Mouse (Mus musculus) liver, adult 2 months (tissue): ENCODE data around the gene Acaca. TPM values are rescaled to one million over a fixed set of nuclear protein-coding genes. Genes with fewer than 3 reads are reported as not detected.

Source experiments
- DNase-seq: peaks from one replicate; pipeline ENCODE4 v3.0.0-alpha.2; 2011; ENCODE audit warnings: low read depth, low spot score; ENCODE audit errors: extremely low read depth
- H3K27ac ChIP-seq: fragments of 200-500 bp; replicated peaks from 2 replicates; pipeline ENCODE4 v1.5.1; 2012; ENCODE audit warnings: low read depth, mild to moderate bottlenecking, control low read depth, inconsistent platforms, low read length; ENCODE audit not compliant: insufficient read depth
- H3K27me3 ChIP-seq: fragments of 200-500 bp; 2 replicates; pipeline ENCODE4 v1.6.1; 2012; ENCODE audit warnings: mild to moderate bottlenecking, moderate library complexity, low read length, inconsistent platforms; ENCODE audit not compliant: control insufficient read depth, insufficient read depth
- H3K36me3 ChIP-seq: fragments of 200-500 bp; 2 replicates; pipeline ENCODE4 v1.6.1; 2012; ENCODE audit warnings: low read length, inconsistent platforms; ENCODE audit not compliant: control insufficient read depth, insufficient read depth
- H3K4me1 ChIP-seq: fragments of 200-500 bp; 2 replicates; pipeline ENCODE4 v1.6.1; 2011; ENCODE audit warnings: low read length; ENCODE audit not compliant: control insufficient read depth, insufficient read depth
- H3K4me3 ChIP-seq: fragments of 200-500 bp; 2 replicates; pipeline ENCODE4 v1.5.1; 2011; ENCODE audit warnings: low read depth, mild to moderate bottlenecking, control low read depth, low read length, moderate library complexity; ENCODE audit not compliant: insufficient read depth
- H3K79me2 ChIP-seq: fragments of 200-500 bp; 2 replicates; pipeline ENCODE4 v1.6.1; 2012; ENCODE audit warnings: inconsistent platforms, mild to moderate bottlenecking, low read length, moderate library complexity; ENCODE audit not compliant: control insufficient read depth, insufficient read depth
- H3K9ac ChIP-seq: fragments of 200-500 bp; 2 replicates; pipeline ENCODE4 v1.6.1; 2012; ENCODE audit warnings: low read depth, mild to moderate bottlenecking, control low read depth, inconsistent platforms, low read length
- CTCF ChIP-seq: fragments of 200-500 bp; IDR thresholded peaks from 2 replicates; pipeline ENCODE4 v1.5.1; 2011; ENCODE audit warnings: low read depth, low read length, control low read depth
- POLR2A ChIP-seq: fragments of 200-500 bp; IDR thresholded peaks from 2 replicates; pipeline ENCODE4 v1.6.1; 2011; ENCODE audit warnings: low read length, control low read depth; ENCODE audit not compliant: insufficient read depth; ENCODE audit errors: extremely low read depth
- WGBS: fragments of 180-500 bp; shearing (Covaris S2); methylation state at CpG from one replicate; pipeline ENCODE4 v1.1.7; 2018; 5-methylcytosine and 5-hydroxymethylcytosine counted together
- polyA plus RNA-seq: library from polyadenylated mRNA; depleted of rRNA; stranded (reverse); fragments of >200 nt; gene quantifications from 2 replicates; pipeline ENCODE4 v1.2.3, GENCODE M21; 2012; rRNA removed
- total RNA-seq: library from RNA; depleted of rRNA; stranded (reverse); fragments of >200 nt; gene quantifications from 2 replicates; pipeline ENCODE4 v1.2.3, GENCODE M21; 2014; rRNA removed

Acaca gene
- total and polyA plus RNA-seq, 2 experiments = 20.7 to 86.4 TPM

- no peaks in the 10 kb centered on the region for H3K27me3 ChIP-seq
- H3K27ac ChIP-seq = no peak overlapping the region
- H3K9ac ChIP-seq = no peak overlapping the region
- DNase-seq = peak; percentile 89
- H3K4me1 ChIP-seq = peaks cover 13% of the 10 kb centered on the region
- no peaks in the 10 kb centered on the region for H3K79me2 ChIP-seq
- H3K4me3 ChIP-seq = no peak overlapping the region
- 52% methylated on average over 3 of the region's 3 CpGs for WGBS
- peaks cover 7% of the 10 kb centered on the region; the same call in 1 of the 2 replicates for H3K36me3 ChIP-seq
- no peak for TF ChIP-seq CTCF
Observed at GRCm38 (mm10) chr11:84440402-84440801, 310.9 kb downstream of the Acaca start.

- TF ChIP-seq POLR2A (no peak), CTCF (no peak)
- H3K36me3 ChIP-seq = peaks cover 4% of the 10 kb centered on the region; the same call in 1 of the 2 replicates
- H3K27ac ChIP-seq = peak overlapping the region; percentile 89
- H3K27me3 ChIP-seq = no peaks in the 10 kb centered on the region
- WGBS = 22% methylated on average over 4 of the region's 4 CpGs
- H3K9ac ChIP-seq = peak overlapping the region; percentile 15; the same call in 1 of the 2 replicates
- H3K4me1 ChIP-seq = peaks cover 14% of the 10 kb centered on the region
- H3K79me2 ChIP-seq = no peaks in the 10 kb centered on the region
- no peak overlapping the region for H3K4me3 ChIP-seq
- peak; percentile 100 for DNase-seq
Observed at GRCm38 (mm10) chr11:84442554-84443331, 313.3 kb downstream of the Acaca start.

Other genes with a start within 250 kb of the Acaca start
- gene Ddx52, start 187.6 kb upstream of the Acaca start, total RNA-seq = 10.4 and 12.0 TPM in 2 replicates
- gene Ddx52, start 187.6 kb upstream of the Acaca start, polyA plus RNA-seq = 2.5 and 2.7 TPM in 2 replicates
- 6.5 and 7.7 TPM in 2 replicates for gene Synrg, start 165.2 kb upstream of the Acaca start, total RNA-seq
- 6.8 and 9.1 TPM in 2 replicates for gene Synrg, start 165.2 kb upstream of the Acaca start, polyA plus RNA-seq
- gene Dusp14, start 60.4 kb upstream of the Acaca start, total RNA-seq = 0.83 and 0.87 TPM in 2 replicates
- 4.4 and 4.5 TPM in 2 replicates for gene Dusp14, start 60.4 kb upstream of the Acaca start, polyA plus RNA-seq
- gene Tada2a, start 72 bp upstream of the Acaca start, total RNA-seq = 4.3 and 6.4 TPM in 2 replicates
- gene Tada2a, start 72 bp upstream of the Acaca start, polyA plus RNA-seq = 3.1 and 3.3 TPM in 2 replicates
- 11.6 and 12.4 TPM in 2 replicates for gene Gm11437, start 37.8 kb downstream of the Acaca start, total RNA-seq
- 3.0 and 4.9 TPM in 2 replicates for gene Gm11437, start 37.8 kb downstream of the Acaca start, polyA plus RNA-seq